Mouse (Mus musculus): ENCODE measurements around the gene Tmem239. TPM values are rescaled to one million over a fixed set of nuclear protein-coding genes. Genes with fewer than 3 reads are reported as not detected.

Tmem239 gene
- polyA plus RNA-seq, 1 experiment from 2014 or later = 0.38 TPM

Other genes with a start within 250 kb of the Tmem239 start
- 373 and 377 TPM in 2 replicates for gene Snrpb, start 227.1 kb upstream of the Tmem239 start, polyA plus RNA-seq (2015; fragmentation: Nextera tagmentation; extraction: Ambion mirVana)
- gene Tmc2, start 211.3 kb upstream of the Tmem239 start, polyA plus RNA-seq (2015; fragmentation: Nextera tagmentation; extraction: Ambion mirVana) = not detected in 2 replicates
- gene Nop56, start 132.0 kb upstream of the Tmem239 start, polyA plus RNA-seq (2015; fragmentation: Nextera tagmentation; extraction: Ambion mirVana) = 230 and 253 TPM in 2 replicates
- 156 and 157 TPM in 2 replicates for gene Idh3b, start 121.9 kb upstream of the Tmem239 start, polyA plus RNA-seq (2015; fragmentation: Nextera tagmentation; extraction: Ambion mirVana)
- 2.6 and 3.1 TPM in 2 replicates for gene Ebf4, start 111.3 kb upstream of the Tmem239 start, polyA plus RNA-seq (2015; fragmentation: Nextera tagmentation; extraction: Ambion mirVana)
- 29.0 and 32.6 TPM in 2 replicates for gene Cpxm1, start 8.9 kb upstream of the Tmem239 start, polyA plus RNA-seq (2015; fragmentation: Nextera tagmentation; extraction: Ambion mirVana)
- 0.16 TPM in 1 of 2 replicates, not detected in the other for gene Gm28372, start 1.2 kb upstream of the Tmem239 start, polyA plus RNA-seq (2015; fragmentation: Nextera tagmentation; extraction: Ambion mirVana)
- gene 1700020A23Rik, start 1.2 kb upstream of the Tmem239 start, polyA plus RNA-seq (2015; fragmentation: Nextera tagmentation; extraction: Ambion mirVana) = 0.68 and 0.83 TPM in 2 replicates
- gene Vps16, start 17.9 kb downstream of the Tmem239 start, polyA plus RNA-seq (2015; fragmentation: Nextera tagmentation; extraction: Ambion mirVana) = 99.9 and 113 TPM in 2 replicates
- gene Pced1a, start 18.2 kb downstream of the Tmem239 start, polyA plus RNA-seq (2015; fragmentation: Nextera tagmentation; extraction: Ambion mirVana) = 12.0 and 12.2 TPM in 2 replicates
- 123 and 126 TPM in 2 replicates for gene Ptpra, start 43.8 kb downstream of the Tmem239 start, polyA plus RNA-seq (2015; fragmentation: Nextera tagmentation; extraction: Ambion mirVana)
- 83.9 and 88.8 TPM in 2 replicates for gene Mrps26, start 157.3 kb downstream of the Tmem239 start, polyA plus RNA-seq (2015; fragmentation: Nextera tagmentation; extraction: Ambion mirVana)
- not detected in 2 replicates for gene Oxt, start 169.7 kb downstream of the Tmem239 start, polyA plus RNA-seq (2015; fragmentation: Nextera tagmentation; extraction: Ambion mirVana)
- gene Avp, start 176.1 kb downstream of the Tmem239 start, polyA plus RNA-seq (2015; fragmentation: Nextera tagmentation; extraction: Ambion mirVana) = not detected in 2 replicates
- gene Fastkd5, start 223.5 kb downstream of the Tmem239 start, polyA plus RNA-seq (2015; fragmentation: Nextera tagmentation; extraction: Ambion mirVana) = 11.7 and 12.9 TPM in 2 replicates
- gene Ubox5, start 223.6 kb downstream of the Tmem239 start, polyA plus RNA-seq (2015; fragmentation: Nextera tagmentation; extraction: Ambion mirVana) = 11.5 and 11.8 TPM in 2 replicates
- 10.5 and 11.1 TPM in 2 replicates for gene Lzts3, start 236.3 kb downstream of the Tmem239 start, polyA plus RNA-seq (2015; fragmentation: Nextera tagmentation; extraction: Ambion mirVana)